Mouse (Mus musculus): Measurements from ENCODE around the gene Gm47969.
"Not testable (repeated sequence)": the region's sequence is repeated elsewhere in the genome, so short reads cannot be mapped to it uniquely, and the experiment has no call there.

Gm47969 gene

GRCm38 (mm10) chr1:83044882-83045427 lies at the start of gene Gm47969:
Gene Gm47969, plus strand, starts transcription at chr1:83044932.
- DNase-seq (ENCODE audit: low spot score), result no peak

- DNase-seq (ENCODE audit: low spot score), result not testable (repeated sequence)
Observed at GRCm38 (mm10) chr1:83000306-83000705, 44.4 kb upstream of the Gm47969 start, which contains the start of gene Gm47959. Gene Gm47959, plus strand, starts transcription at chr1:83000548.

- DNase-seq (ENCODE audit: low spot score), result no peak
Observed at GRCm38 (mm10) chr1:83006218-83007179, 38.2 kb upstream of the Gm47969 start.

- no peak for DNase-seq (ENCODE audit: low spot score)
Observed at GRCm38 (mm10) chr1:83007471-83007870, 37.3 kb upstream of the Gm47969 start.

- DNase-seq (ENCODE audit: low spot score), result no peak
Observed at GRCm38 (mm10) chr1:83014477-83014876, 30.3 kb upstream of the Gm47969 start.

- DNase-seq (ENCODE audit: low spot score), result no peak
Observed at GRCm38 (mm10) chr1:83015329-83015879, 29.3 kb upstream of the Gm47969 start.

GRCm38 (mm10) chr1:83016556-83016955 lies 28.2 kb upstream of the Gm47969 start:
- no peak for DNase-seq (ENCODE audit: low spot score)

GRCm38 (mm10) chr1:83031950-83032349 lies 12.8 kb upstream of the Gm47969 start:
- DNase-seq (ENCODE audit: low spot score), result no peak

- no peak for DNase-seq (ENCODE audit: low spot score)
Observed at GRCm38 (mm10) chr1:83032508-83032907, 12.2 kb upstream of the Gm47969 start.

- no peak for DNase-seq (ENCODE audit: low spot score)
Observed at GRCm38 (mm10) chr1:83034509-83034908, 10.2 kb upstream of the Gm47969 start.

GRCm38 (mm10) chr1:83036892-83037667 lies 7.7 kb upstream of the Gm47969 start:
- no peak for DNase-seq (ENCODE audit: low spot score)

GRCm38 (mm10) chr1:83038109-83038672 lies 6.5 kb upstream of the Gm47969 start, which contains the start of gene Slc19a3:
Gene Slc19a3, minus strand, starts transcription at chr1:83038448.
- no peak for DNase-seq (ENCODE audit: low spot score)

- DNase-seq (ENCODE audit: low spot score), result no peak
Observed at GRCm38 (mm10) chr1:83039080-83039479, 5.7 kb upstream of the Gm47969 start.

GRCm38 (mm10) chr1:83042380-83042779 lies 2.4 kb upstream of the Gm47969 start, which contains the start of gene Krtap28-10:
Gene Krtap28-10, minus strand, starts transcription at chr1:83042480.
- DNase-seq (ENCODE audit: low spot score), result no peak

- DNase-seq (ENCODE audit: low spot score), result no peak
Observed at GRCm38 (mm10) chr1:83058481-83058880, 13.7 kb downstream of the Gm47969 start.

GRCm38 (mm10) chr1:83059278-83059677 lies 14.5 kb downstream of the Gm47969 start, which contains the start of gene A030005K14Rik:
Gene A030005K14Rik, minus strand, starts transcription at chr1:83059378.
- DNase-seq (ENCODE audit: low spot score), result no peak

GRCm38 (mm10) chr1:83060643-83061042 lies 15.9 kb downstream of the Gm47969 start, which contains the start of gene Krtap28-13:
Gene Krtap28-13, plus strand, starts transcription at chr1:83060930.
- no peak for DNase-seq (ENCODE audit: low spot score)

GRCm38 (mm10) chr1:83064851-83065250 lies 20.1 kb downstream of the Gm47969 start:
- DNase-seq (ENCODE audit: low spot score), result no peak

- no peak for DNase-seq (ENCODE audit: low spot score)
Observed at GRCm38 (mm10) chr1:83066577-83066976, 21.8 kb downstream of the Gm47969 start.

GRCm38 (mm10) chr1:83067205-83067604 lies 22.5 kb downstream of the Gm47969 start:
- no peak for DNase-seq (ENCODE audit: low spot score)

GRCm38 (mm10) chr1:83075526-83076189 lies 30.9 kb downstream of the Gm47969 start:
- DNase-seq (ENCODE audit: low spot score), result no peak

All from T-cell, adult 2 months (primary cell).